Mouse (Mus musculus) olfactory bulb, adult 2 months (tissue): Measurements from ENCODE around the gene Zfp710.

Experiments
- CTCF ChIP-seq: fragments of 200-500 bp; IDR thresholded peaks from 2 replicates; pipeline ENCODE4 v1.5.1; 2012; ENCODE audit warnings: low read depth, mild to moderate bottlenecking, low read length, moderate library complexity; ENCODE audit not compliant: insufficient read depth
- POLR2A ChIP-seq: fragments of 200-500 bp; IDR thresholded peaks from 2 replicates; pipeline ENCODE4 v1.6.1; 2012; ENCODE audit warnings: mild to moderate bottlenecking, low read depth, low read length, moderate library complexity; ENCODE audit not compliant: insufficient read depth

DNA sequence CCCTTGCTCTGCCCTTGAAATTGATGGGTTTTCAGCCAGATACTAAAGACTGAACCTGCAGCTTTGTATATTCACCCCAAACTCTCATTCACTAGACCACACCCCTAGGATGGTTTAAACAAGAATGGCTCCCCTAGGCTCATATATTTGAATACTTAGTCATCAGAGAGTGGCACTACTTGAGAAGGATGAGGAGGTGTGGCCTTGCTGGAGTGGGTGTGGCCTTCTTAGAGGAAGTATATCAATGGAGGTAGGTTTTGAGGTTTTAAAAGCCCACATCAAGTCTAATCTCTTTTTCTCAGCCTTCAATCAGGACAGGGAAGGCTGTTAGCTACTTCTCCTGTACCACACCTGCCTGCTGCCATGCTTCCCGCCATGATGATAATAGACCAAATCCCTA, 81.8 kb downstream of the Zfp710 start:
- TF ChIP-seq CTCF (no peak), POLR2A (no peak)
